Mouse (Mus musculus): Measurements from ENCODE around the gene Hist1h3e.

DNA sequence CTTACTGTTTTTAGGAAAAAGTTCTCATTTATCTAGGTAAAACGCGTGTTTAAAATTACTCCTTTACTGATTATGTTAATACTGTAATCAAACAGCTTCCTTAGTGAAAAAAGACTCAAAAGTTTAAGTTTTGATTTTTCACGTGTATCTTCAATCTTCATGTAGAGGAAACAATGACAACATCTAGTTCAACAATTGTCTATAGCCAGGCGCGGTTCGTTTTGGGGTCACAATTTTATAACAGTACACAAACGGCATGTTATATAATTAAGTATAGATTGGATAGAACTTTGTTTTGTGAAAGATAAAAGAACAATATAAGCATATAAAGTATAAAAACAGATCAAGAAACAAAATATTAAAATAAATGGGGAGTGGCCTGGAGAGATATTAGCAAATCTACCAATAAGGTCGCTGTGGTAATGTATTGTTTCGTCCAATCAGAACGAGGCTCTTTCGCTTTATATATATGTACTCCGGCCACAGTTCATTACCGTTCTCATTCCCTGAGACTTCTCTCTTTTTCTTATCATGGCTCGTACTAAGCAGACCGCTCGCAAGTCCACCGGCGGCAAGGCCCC is 13.2 kb upstream of the Hist1h3e start, which contains the start of gene Hist1h3d:
- TF ChIP-seq POLR2A (IDR thresholded peaks at IDR 0.05; ENCODE audit: control insufficient read depth, low read depth, low read length) (no peak), CTCF (IDR thresholded peaks at IDR 0.05; ENCODE audit: control insufficient read depth, insufficient read depth, insufficient replicate concordance, low read depth, low read length) (no peak)

All from testis, adult 2 months (tissue).